Mouse (Mus musculus) E14TG2a.4 (cell line): ENCODE data around the gene Asrgl1.
"Not testable (repeated sequence)": the region's sequence is repeated elsewhere in the genome, so short reads cannot be mapped to it uniquely, and the experiment has no call there.

Source experiments
- H3K27me3 ChIP-seq: 2 replicates; pipeline ENCODE4 v1.6.1; 2014; ENCODE audit warnings: low read length, control low read depth; ENCODE audit not compliant: insufficient read depth
- H3K36me3 ChIP-seq: 2 replicates; pipeline ENCODE4 v1.6.1; 2014; ENCODE audit warnings: low read length, control low read depth; ENCODE audit not compliant: insufficient read depth
- H3K4me1 ChIP-seq: replicated peaks from 2 replicates; pipeline ENCODE4 v1.6.1; 2014; ENCODE audit warnings: low read depth, low read length, control low read depth
- H3K4me3 ChIP-seq: replicated peaks from 2 replicates; pipeline ENCODE4 v1.5.1; 2014; ENCODE audit warnings: mild to moderate bottlenecking, low read length
- H3K9me3 ChIP-seq: 2 replicates; pipeline ENCODE4 v1.6.1; 2014; ENCODE audit warnings: low read length, control low read depth
- CTCF ChIP-seq: conservative IDR thresholded peaks from 2 replicates; pipeline ENCODE4 v1.5.1; 2014; ENCODE audit warnings: low read length
- NANOG ChIP-seq: IDR thresholded peaks from 2 replicates; pipeline ENCODE4 v1.6.1; 2014; ENCODE audit warnings: borderline replicate concordance, low read length, mixed read lengths
- POU5F1 ChIP-seq: IDR thresholded peaks from 2 replicates; pipeline ENCODE4 v1.6.1; 2014; ENCODE audit warnings: low read length, borderline replicate concordance

Asrgl1 gene

DNA sequence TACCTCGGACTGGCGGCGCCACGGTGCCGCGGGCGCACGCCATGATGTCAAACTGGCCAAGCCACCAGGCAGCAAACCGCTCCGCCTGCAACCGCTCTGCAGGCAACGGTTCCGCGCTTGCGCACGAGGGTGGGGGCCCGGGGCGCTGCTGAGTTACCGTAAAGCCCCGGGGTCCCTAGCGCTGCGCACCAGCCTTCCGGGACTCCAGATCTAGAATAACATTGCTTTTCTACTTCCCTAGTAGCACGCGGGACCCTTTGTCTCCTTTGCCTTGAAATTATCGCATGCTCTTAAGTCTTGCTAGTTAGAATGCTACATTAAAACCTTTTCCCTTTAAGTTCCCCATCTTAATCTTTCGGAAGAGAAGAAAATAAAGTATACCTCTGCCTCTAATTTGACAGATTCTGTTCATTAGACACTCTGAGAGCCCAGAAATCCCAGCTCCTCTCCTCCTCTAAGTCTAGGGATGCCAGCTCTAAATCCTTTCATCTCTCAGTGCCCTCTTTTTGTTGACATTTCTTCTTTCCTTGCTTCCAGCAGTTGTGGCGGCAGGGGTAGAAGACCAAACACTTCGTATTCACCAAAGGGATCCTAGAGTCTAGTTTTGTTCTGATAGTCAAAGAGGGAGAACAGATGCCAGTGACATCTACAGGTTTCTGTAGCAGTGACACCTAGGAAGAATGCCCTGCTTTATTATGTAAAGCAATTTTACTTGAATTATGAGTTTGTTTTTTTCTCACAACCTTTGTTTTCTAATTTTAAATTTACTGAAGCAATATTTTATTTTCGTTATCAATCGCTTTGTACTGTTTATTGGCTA, at the start of gene Asrgl1:
TSS of gene Asrgl1 (minus strand) at position 125 of the 820 bp plus-strand sequence.
- H3K4me1 ChIP-seq, result peaks cover 20% of the 10 kb centered on the region
- H3K27me3 ChIP-seq, result peaks cover 9% of the 10 kb centered on the region; the same call in 1 of the 2 replicates
- peaks cover 23% of the 10 kb centered on the region for H3K36me3 ChIP-seq
- H3K9me3 ChIP-seq, result no peaks in the 10 kb centered on the region
- H3K4me3 ChIP-seq, result peak within 1 kb of the TSS; percentile 93
- no peak for TF ChIP-seq CTCF
- no peak for TF ChIP-seq POU5F1
- TF ChIP-seq NANOG, result no peak

DNA sequence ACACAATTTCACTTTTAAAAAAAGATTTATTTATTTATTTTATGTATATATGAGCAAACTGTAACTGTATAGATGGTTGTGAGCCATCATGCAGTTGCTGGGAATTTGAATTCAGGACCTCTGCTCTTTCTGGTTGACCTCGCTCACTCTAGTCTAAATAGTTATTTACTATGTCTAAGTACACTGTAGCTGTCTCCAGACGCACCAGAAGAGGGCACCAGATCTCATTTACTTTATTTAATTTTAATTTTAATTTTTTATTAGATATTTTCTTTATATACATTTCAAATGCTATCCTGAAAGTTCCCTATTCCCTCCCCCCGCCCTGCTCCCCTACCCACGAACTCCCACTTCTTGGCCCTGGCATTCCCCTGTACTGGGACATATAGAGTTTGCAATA, 10.8 kb upstream of the Asrgl1 start:
- Histone ChIP-seq H3K36me3 (no peaks in the 10 kb centered on the region), H3K4me1 (no peaks in the 10 kb centered on the region), H3K9me3 (no peaks in the 10 kb centered on the region), H3K27me3 (no peaks in the 10 kb centered on the region), H3K4me3 (no peak overlapping the region)
- no peak for TF ChIP-seq POU5F1
- TF ChIP-seq CTCF, result no peak
- no peak for TF ChIP-seq NANOG

GRCm38 (mm10) chr19:9143639-9144125, 8.2 kb upstream of the Asrgl1 start:
- TF ChIP-seq CTCF (no peak), NANOG (no peak), POU5F1 (no peak)
- no peaks in the 10 kb centered on the region for H3K36me3 ChIP-seq
- H3K4me1 ChIP-seq, result no peaks in the 10 kb centered on the region
- H3K9me3 ChIP-seq, result no peaks in the 10 kb centered on the region
- no peak overlapping the region for H3K4me3 ChIP-seq
- H3K27me3 ChIP-seq, result no peaks in the 10 kb centered on the region

DNA sequence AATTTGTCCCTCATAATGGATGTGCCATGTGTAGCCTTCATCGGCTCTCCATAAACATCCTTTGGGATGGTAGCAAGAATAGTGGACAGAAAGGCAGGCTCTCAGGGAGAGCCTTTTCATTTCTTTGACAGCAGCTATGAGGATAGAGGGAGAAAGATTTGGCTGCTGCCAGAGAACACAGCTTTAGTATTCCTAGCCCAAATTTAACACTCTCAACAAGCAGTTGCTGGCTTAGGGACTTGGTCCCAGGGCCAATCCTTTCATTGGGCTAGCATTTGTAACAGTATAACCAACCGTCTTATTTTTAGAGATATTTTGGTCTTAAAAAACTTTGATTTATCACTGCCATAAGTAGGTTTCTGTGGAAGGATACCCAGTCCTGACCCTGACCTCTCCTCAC, 7.8 kb upstream of the Asrgl1 start:
- H3K4me3 ChIP-seq, result no peak overlapping the region
- no peaks in the 10 kb centered on the region for H3K36me3 ChIP-seq
- H3K27me3 ChIP-seq, result no peaks in the 10 kb centered on the region
- no peaks in the 10 kb centered on the region for H3K4me1 ChIP-seq
- no peak for TF ChIP-seq POU5F1
- TF ChIP-seq CTCF, result no peak
- no peak for TF ChIP-seq NANOG
- no peaks in the 10 kb centered on the region for H3K9me3 ChIP-seq

DNA sequence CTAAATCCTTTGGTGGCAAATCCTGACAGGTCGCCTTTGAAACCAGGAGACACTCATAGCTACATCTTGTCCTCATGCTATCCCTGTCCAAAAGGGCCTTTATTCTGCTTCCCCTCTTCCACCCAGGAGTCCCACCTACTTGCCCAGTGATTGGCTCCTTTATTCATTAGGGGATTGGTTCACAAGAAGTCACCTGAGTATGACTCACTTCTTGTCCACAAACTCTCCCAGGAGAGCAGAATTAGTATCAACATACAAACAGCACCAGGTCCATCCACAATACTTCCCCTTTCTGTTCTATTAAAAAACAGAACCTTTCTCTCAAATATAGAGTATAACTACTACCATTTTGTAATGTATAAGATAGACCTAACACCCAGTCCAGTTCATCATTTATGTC, 4.9 kb upstream of the Asrgl1 start:
- H3K9me3 ChIP-seq, H3K27me3 ChIP-seq, H3K4me1 ChIP-seq, H3K36me3 ChIP-seq, H3K4me3 ChIP-seq: not testable (repeated sequence)

- H3K4me1 ChIP-seq, result peaks cover 16% of the 10 kb centered on the region
- peaks cover 9% of the 10 kb centered on the region; the same call in 1 of the 2 replicates for H3K27me3 ChIP-seq
- H3K4me3 ChIP-seq, result no peak overlapping the region
- H3K9me3 ChIP-seq, result no peaks in the 10 kb centered on the region
- no peak for TF ChIP-seq POU5F1
- no peak for TF ChIP-seq NANOG
- TF ChIP-seq CTCF, result no peak
- peaks cover 19% of the 10 kb centered on the region for H3K36me3 ChIP-seq
Measured at GRCm38 (mm10) chr19:9137159-9137558, 1.7 kb upstream of the Asrgl1 start.

GRCm38 (mm10) chr19:9134746-9135511, 507 bp downstream of the Asrgl1 start:
- no peak for TF ChIP-seq CTCF
- no peak for TF ChIP-seq POU5F1
- no peak for TF ChIP-seq NANOG
- H3K9me3 ChIP-seq, result no peaks in the 10 kb centered on the region
- peaks cover 23% of the 10 kb centered on the region for H3K4me1 ChIP-seq
- peaks cover 9% of the 10 kb centered on the region; the same call in 1 of the 2 replicates for H3K27me3 ChIP-seq
- H3K36me3 ChIP-seq, result peaks cover 23% of the 10 kb centered on the region
- H3K4me3 ChIP-seq, result peak overlapping the region; percentile 93

DNA sequence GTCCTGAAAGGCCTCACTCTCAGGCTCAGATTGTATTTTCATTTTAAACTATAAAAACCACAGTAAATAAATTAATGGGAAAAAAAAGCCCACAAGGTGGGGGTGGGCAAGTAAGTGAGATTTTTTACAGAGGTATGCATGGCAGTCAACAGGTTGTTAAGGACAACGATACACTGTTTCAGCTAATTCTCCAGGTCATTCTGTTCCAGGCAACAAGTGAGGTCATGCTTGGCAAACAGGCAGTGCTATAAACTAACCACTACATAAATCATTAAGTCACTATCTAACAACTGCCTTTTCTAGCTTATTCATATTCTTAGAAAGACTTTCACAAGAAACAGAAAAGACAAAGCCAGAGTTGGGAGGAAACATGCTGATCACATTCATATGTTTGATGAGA, 5.4 kb downstream of the Asrgl1 start:
- TF ChIP-seq POU5F1, result no peak
- TF ChIP-seq CTCF, result no peak
- no peak for TF ChIP-seq NANOG
- H3K4me1 ChIP-seq, result peaks cover 15% of the 10 kb centered on the region
- peaks cover 10% of the 10 kb centered on the region for H3K9me3 ChIP-seq
- H3K4me3 ChIP-seq, result no peak overlapping the region
- peaks cover 37% of the 10 kb centered on the region for H3K36me3 ChIP-seq
- H3K27me3 ChIP-seq, result peaks cover 9% of the 10 kb centered on the region; the same call in 1 of the 2 replicates
